Mouse (Mus musculus): ENCODE results near the gene Abcc6. TPM values are rescaled to one million over a fixed set of nuclear protein-coding genes. Genes with fewer than 3 reads are reported as not detected.
"Not testable (repeated sequence)": the region's sequence is repeated elsewhere in the genome, so short reads cannot be mapped to it uniquely, and the experiment has no call there.

Gene Abcc6
- polyA plus RNA-seq, 1 experiment = 25.5 TPM

GRCm38 (mm10) chr7:45941986-45942385 lies 88.1 kb downstream of the Abcc6 start:
- no peak for TF ChIP-seq POLR2A (IDR thresholded peaks at IDR 0.05; ENCODE audit: low read depth, low read length)
- TF ChIP-seq CTCF (IDR thresholded peaks at IDR 0.05; ENCODE audit: extremely low read depth, insufficient read length, insufficient replicate concordance, low read depth, low read length) = no peak
- Histone ChIP-seq H3K4me1 (ENCODE audit: control insufficient read depth, insufficient read depth, insufficient read length, low read length) (peaks cover 11% of the 10 kb centered on the region), H3K4me3 (ENCODE audit: low read depth, low read length) (no peak overlapping the region), H3K36me3 (ENCODE audit: control insufficient read depth, insufficient read depth, low read length) (no peaks in the 10 kb centered on the region; the same call in 1 of the 2 replicates), H3K27ac (ENCODE audit: insufficient read depth, low read depth, low read length) (no peak overlapping the region), H3K27me3 (ENCODE audit: control insufficient read depth, insufficient read depth, low read length) (no peaks in the 10 kb centered on the region)
- 86% methylated on average over 9 of the region's 9 CpGs for WGBS

- H3K4me3 ChIP-seq (ENCODE audit: low read depth, low read length) = no peak overlapping the region
- H3K27ac ChIP-seq (ENCODE audit: insufficient read depth, low read depth, low read length) = peak overlapping the region; percentile 52; the same call in 1 of the 2 replicates
- H3K27me3 ChIP-seq (ENCODE audit: control insufficient read depth, insufficient read depth, low read length) = no peaks in the 10 kb centered on the region
- H3K36me3 ChIP-seq (ENCODE audit: control insufficient read depth, insufficient read depth, low read length) = no peaks in the 10 kb centered on the region; the same call in 1 of the 2 replicates
- TF ChIP-seq POLR2A (IDR thresholded peaks at IDR 0.05; ENCODE audit: low read depth, low read length) = no peak
- TF ChIP-seq CTCF (IDR thresholded peaks at IDR 0.05; ENCODE audit: extremely low read depth, insufficient read length, insufficient replicate concordance, low read depth, low read length) = no peak
- WGBS = 19% methylated on average over 2 of the region's 2 CpGs
- peaks cover 11% of the 10 kb centered on the region for H3K4me1 ChIP-seq (ENCODE audit: control insufficient read depth, insufficient read depth, insufficient read length, low read length)
Measured at GRCm38 (mm10) chr7:45939836-45940235, 90.3 kb downstream of the Abcc6 start.

GRCm38 (mm10) chr7:45935114-45935513 lies 95.0 kb downstream of the Abcc6 start:
- Histone ChIP-seq H3K27ac (ENCODE audit: insufficient read depth, low read depth, low read length) (no peak overlapping the region), H3K27me3 (ENCODE audit: control insufficient read depth, insufficient read depth, low read length) (no peaks in the 10 kb centered on the region), H3K4me1 (ENCODE audit: control insufficient read depth, insufficient read depth, insufficient read length, low read length) (peaks cover 6% of the 10 kb centered on the region), H3K4me3 (ENCODE audit: low read depth, low read length) (no peak overlapping the region), H3K36me3 (ENCODE audit: control insufficient read depth, insufficient read depth, low read length) (peaks cover 4% of the 10 kb centered on the region; the same call in 1 of the 2 replicates)
- 14% methylated on average over 7 of the region's 7 CpGs for WGBS
- TF ChIP-seq POLR2A (IDR thresholded peaks at IDR 0.05; ENCODE audit: low read depth, low read length) (no peak), CTCF (IDR thresholded peaks at IDR 0.05; ENCODE audit: extremely low read depth, insufficient read length, insufficient replicate concordance, low read depth, low read length) (peak; percentile 67; the same call in 1 of the 2 replicates)

- not testable (repeated sequence) for H3K27me3 ChIP-seq (ENCODE audit: control insufficient read depth, insufficient read depth, low read length); H3K4me3 ChIP-seq (ENCODE audit: low read depth, low read length); H3K27ac ChIP-seq (ENCODE audit: insufficient read depth, low read depth, low read length); H3K36me3 ChIP-seq (ENCODE audit: control insufficient read depth, insufficient read depth, low read length); H3K4me1 ChIP-seq (ENCODE audit: control insufficient read depth, insufficient read depth, insufficient read length, low read length)
- WGBS = 79% methylated on average over 12 of the region's 12 CpGs
Measured at GRCm38 (mm10) chr7:45933766-45934165, 96.3 kb downstream of the Abcc6 start.

- H3K27me3 ChIP-seq (ENCODE audit: control insufficient read depth, insufficient read depth, low read length) = no peaks in the 10 kb centered on the region
- peaks cover under 1% of the 10 kb centered on the region; the same call in 1 of the 2 replicates for H3K4me1 ChIP-seq (ENCODE audit: control insufficient read depth, insufficient read depth, insufficient read length, low read length)
- 98% methylated on average over 1 of the region's 1 CpGs for WGBS
- H3K27ac ChIP-seq (ENCODE audit: insufficient read depth, low read depth, low read length) = no peak overlapping the region
- TF ChIP-seq CTCF (IDR thresholded peaks at IDR 0.05; ENCODE audit: extremely low read depth, insufficient read length, insufficient replicate concordance, low read depth, low read length) = no peak
- no peak for TF ChIP-seq POLR2A (IDR thresholded peaks at IDR 0.05; ENCODE audit: low read depth, low read length)
- no peak overlapping the region for H3K4me3 ChIP-seq (ENCODE audit: low read depth, low read length)
- H3K36me3 ChIP-seq (ENCODE audit: control insufficient read depth, insufficient read depth, low read length) = peaks cover 4% of the 10 kb centered on the region; the same call in 1 of the 2 replicates
Measured at GRCm38 (mm10) chr7:45929688-45930087, 100.4 kb downstream of the Abcc6 start.

- 51% methylated on average over 21 of the region's 23 CpGs for WGBS
- peaks cover 4% of the 10 kb centered on the region; the same call in 1 of the 2 replicates for H3K36me3 ChIP-seq (ENCODE audit: control insufficient read depth, insufficient read depth, low read length)
- no peak for TF ChIP-seq CTCF (IDR thresholded peaks at IDR 0.05; ENCODE audit: extremely low read depth, insufficient read length, insufficient replicate concordance, low read depth, low read length)
- TF ChIP-seq POLR2A (IDR thresholded peaks at IDR 0.05; ENCODE audit: low read depth, low read length) = no peak
- no peak overlapping the region for H3K27ac ChIP-seq (ENCODE audit: insufficient read depth, low read depth, low read length)
- H3K27me3 ChIP-seq (ENCODE audit: control insufficient read depth, insufficient read depth, low read length) = no peaks in the 10 kb centered on the region
- H3K4me3 ChIP-seq (ENCODE audit: low read depth, low read length) = no peak overlapping the region
- H3K4me1 ChIP-seq (ENCODE audit: control insufficient read depth, insufficient read depth, insufficient read length, low read length) = peaks cover 8% of the 10 kb centered on the region
Measured at GRCm38 (mm10) chr7:45928626-45929295, 101.3 kb downstream of the Abcc6 start.

GRCm38 (mm10) chr7:45924429-45924816 lies 105.7 kb downstream of the Abcc6 start:
- H3K27ac ChIP-seq (ENCODE audit: insufficient read depth, low read depth, low read length) = peak overlapping the region; percentile 84
- TF ChIP-seq CTCF (IDR thresholded peaks at IDR 0.05; ENCODE audit: extremely low read depth, insufficient read length, insufficient replicate concordance, low read depth, low read length) (peak; percentile 42; the same call in 1 of the 2 replicates), POLR2A (IDR thresholded peaks at IDR 0.05; ENCODE audit: low read depth, low read length) (no peak)
- 11% methylated on average over 14 of the region's 14 CpGs for WGBS

More at GRCm38 (mm10) chr7:45924429-45924816, 105.7 kb downstream of the Abcc6 start:
- Histone ChIP-seq H3K4me3 (ENCODE audit: low read depth, low read length) (peak overlapping the region; percentile 61), H3K36me3 (ENCODE audit: control insufficient read depth, insufficient read depth, low read length) (no peaks in the 10 kb centered on the region), H3K27me3 (ENCODE audit: control insufficient read depth, insufficient read depth, low read length) (no peaks in the 10 kb centered on the region), H3K4me1 (ENCODE audit: control insufficient read depth, insufficient read depth, insufficient read length, low read length) (peaks cover 19% of the 10 kb centered on the region)
